Mouse (Mus musculus) olfactory bulb, adult 2 months (tissue): ENCODE data around the gene Ndufb3.

ENCODE experiments used
- CTCF ChIP-seq: fragments of 200-500 bp; IDR thresholded peaks from 2 replicates; pipeline ENCODE4 v1.5.1; 2012; ENCODE audit warnings: low read depth, mild to moderate bottlenecking, low read length, moderate library complexity; ENCODE audit not compliant: insufficient read depth
- POLR2A ChIP-seq: fragments of 200-500 bp; IDR thresholded peaks from 2 replicates; pipeline ENCODE4 v1.6.1; 2012; ENCODE audit warnings: mild to moderate bottlenecking, low read depth, low read length, moderate library complexity; ENCODE audit not compliant: insufficient read depth

DNA sequence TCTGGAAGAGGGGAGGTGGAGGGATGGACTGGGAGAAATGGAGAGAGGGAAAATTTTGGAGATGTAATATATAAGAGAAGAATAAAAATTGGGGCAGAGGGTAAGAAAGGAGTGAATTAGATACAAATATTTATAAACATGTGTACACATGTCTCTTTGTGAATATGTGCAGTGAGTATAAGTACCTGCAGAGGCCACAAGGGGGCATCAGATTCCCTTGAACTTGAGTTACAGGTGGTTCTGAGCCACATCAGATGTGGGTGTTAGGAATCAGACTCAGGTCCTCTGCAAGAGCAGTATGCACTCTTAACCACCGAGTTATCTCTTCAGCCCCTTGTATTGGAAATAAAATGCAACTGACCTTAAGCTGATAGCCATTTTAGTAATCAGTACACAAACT is 23.7 kb upstream of the Ndufb3 start:
- no peak for TF ChIP-seq POLR2A
- TF ChIP-seq CTCF: no peak
